Mouse (Mus musculus) cortical plate, adult 2 months (tissue): ENCODE results near the gene Lrig1.

Experiments
- CTCF ChIP-seq: fragments of 200-500 bp; IDR thresholded peaks from 2 replicates; pipeline ENCODE4 v1.5.1; 2011; ENCODE audit warnings: mild to moderate bottlenecking, control low read depth, low read length; ENCODE audit not compliant: insufficient read depth; ENCODE audit errors: extremely low read depth
- POLR2A ChIP-seq: fragments of 200-500 bp; IDR thresholded peaks from 2 replicates; pipeline ENCODE4 v1.6.1; 2011; ENCODE audit warnings: mild to moderate bottlenecking, low read length, control low read depth; ENCODE audit not compliant: insufficient read depth; ENCODE audit errors: extremely low read depth

DNA sequence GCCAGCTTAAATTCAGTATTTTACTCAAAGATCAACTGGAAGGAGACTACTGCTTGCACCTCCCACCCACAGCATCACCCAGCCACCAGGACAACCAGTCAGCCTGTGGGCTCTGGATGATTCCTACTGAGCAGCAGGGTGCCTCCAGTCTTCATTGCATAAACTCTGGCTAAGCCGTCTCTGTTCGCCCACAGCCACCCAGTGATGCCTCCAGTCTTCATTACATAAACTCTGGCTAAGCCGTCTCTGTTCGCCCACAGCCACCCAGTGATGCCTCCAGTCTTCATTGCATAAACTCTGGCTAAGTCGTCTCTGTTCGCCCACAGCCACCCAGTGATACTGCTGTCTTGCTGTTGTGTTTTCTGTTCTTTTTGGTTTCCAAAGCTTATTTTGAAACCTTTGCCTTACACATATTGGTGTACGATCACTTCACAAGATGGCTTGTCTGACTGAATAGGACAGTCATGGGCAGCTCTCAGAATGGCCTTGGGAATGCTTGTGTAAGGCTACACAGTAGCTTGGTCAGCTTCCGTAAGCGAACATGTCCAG is 115.7 kb downstream of the Lrig1 start:
- TF ChIP-seq CTCF: no peak
- peak; percentile 22; the same call in 1 of the 2 replicates for TF ChIP-seq POLR2A
